Mouse (Mus musculus): ENCODE measurements around the gene Pkp4.
A peak's percentile ranks its signal among the peaks of the same experiment; 100 is the strongest.

Gene Pkp4

DNA sequence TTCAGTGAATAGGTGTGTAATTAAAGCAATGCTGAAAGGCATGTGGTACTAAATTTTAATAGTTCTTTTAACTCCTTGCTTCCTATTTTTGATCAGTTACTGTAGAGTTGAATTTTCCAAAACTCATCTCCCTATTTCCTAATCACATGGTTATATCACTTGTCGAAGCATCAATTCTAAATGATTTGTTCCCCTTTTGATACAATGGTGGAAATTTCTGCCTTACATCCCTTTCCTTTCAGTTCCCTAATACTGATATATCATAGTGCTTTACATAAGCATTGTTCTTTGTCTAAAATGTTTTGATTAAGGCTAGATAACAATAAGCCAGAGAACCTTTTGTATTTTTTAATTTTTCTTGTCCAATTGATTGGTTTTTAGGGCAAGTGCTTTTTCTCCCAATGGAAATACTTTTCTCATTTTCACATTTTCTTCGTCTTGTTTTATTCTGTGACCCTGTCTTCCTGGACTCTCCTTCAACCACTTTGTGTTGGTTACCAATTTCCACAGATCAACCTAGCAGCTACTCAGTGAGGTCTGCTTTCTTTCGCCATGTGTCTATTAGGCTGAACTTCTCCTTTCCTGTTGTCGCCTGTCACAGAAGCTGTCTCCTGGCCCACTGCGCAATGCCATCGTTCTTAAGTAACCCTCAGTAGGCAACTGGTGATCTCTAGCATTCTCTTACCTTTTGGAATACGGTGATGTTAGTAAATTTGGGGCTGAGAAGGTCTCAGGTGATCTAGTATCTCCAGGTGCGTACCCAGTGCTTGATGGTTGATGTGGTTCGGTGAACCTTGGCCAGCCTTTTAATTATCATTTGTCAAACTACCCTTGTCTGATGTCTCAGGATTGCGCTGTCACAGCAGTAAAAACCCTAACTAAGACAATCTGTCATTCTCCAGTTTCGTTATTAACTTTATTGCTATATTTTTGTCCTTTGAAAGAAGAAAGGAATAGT lies 23.7 kb downstream of the Pkp4 start:
- no peak for ATAC-seq (ENCODE audit: low TSS enrichment)

DNA sequence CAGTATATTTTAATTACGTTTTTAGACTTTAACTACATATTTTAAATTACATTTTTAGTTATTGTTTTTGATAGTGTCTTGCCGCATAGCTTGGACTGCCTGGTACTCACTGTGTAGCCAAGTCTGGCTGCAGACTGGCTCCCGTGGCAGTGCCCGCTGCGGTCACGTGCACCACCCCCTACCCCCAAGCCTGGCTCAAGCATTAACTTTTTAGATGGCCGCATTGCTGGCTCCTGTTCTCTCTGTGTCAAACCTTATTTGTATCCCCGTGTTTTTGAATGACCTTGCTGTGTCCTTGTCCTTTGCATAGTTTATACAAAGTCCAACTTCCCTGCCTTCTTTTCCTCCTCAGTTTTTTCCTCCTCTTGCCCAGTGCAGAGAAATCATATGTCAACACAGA lies 25.5 kb downstream of the Pkp4 start:
- ATAC-seq (ENCODE audit: low TSS enrichment) = no peak

DNA sequence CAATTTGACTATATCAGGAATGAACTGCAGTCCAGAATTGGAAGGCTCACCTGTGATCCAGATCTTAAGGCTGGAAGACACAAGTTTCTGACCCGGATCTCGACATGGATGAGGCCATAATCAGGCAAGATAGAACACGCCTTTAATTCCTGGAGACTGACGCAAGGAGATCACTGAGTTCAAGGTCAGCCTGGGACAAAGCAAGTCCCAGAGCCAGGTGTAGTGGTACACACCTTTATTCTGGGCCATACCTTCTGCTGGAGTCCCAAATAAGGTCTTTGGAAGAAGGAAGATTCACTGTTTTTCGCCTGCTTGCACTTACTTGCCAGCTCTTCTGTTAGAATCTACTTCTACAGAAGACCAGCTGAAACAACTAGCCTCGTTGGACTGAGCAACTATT lies 26.3 kb downstream of the Pkp4 start:
- no peak for ATAC-seq (ENCODE audit: low TSS enrichment)

DNA sequence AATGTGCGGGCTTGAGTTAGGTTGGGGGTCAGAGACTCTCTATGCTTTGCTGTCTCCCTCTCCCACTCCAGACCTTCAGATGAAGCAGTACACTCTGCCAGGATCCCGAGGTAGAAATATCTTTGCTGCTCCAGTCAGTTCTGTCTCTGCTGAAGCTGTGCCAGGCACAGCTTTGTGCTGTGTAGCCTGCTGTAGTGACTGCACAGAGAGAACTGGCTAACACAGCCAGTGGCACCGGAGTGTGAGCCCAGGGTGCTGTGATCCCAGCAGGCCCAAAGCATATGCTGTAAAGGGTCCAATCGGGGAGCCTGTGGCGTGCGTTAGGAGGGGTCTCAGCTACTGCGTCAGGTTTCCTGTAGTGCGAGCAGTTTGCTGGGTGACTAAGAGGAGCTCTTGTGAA lies 27.7 kb downstream of the Pkp4 start:
- ATAC-seq (ENCODE audit: low TSS enrichment) = peak; percentile 66

DNA sequence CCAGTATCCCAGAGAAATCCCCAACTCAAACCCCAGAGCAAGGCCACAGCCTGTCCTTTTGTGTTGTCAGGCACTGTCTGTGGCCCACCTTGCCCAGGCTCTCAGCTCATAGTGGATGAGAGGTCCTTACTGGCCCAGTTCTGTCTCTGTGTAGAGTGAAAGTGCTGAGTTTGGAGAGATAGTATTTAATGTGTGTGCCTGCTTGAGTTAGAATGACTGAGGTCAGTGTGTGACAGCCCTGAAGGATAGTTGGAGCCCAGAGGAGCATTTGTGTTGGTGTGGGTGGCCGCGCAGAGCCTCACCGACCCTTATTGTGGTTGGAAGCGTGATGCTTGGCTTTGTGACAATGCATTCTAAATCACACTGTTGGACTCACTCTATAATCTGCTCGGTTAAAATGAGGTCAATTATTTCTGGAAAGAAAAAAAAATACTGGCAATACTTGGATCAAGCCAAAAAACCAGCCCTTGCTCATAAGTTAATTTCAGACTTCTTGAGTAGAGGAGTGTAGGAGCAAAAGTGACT lies 29.1 kb downstream of the Pkp4 start:
- no peak for ATAC-seq (ENCODE audit: low TSS enrichment)

DNA sequence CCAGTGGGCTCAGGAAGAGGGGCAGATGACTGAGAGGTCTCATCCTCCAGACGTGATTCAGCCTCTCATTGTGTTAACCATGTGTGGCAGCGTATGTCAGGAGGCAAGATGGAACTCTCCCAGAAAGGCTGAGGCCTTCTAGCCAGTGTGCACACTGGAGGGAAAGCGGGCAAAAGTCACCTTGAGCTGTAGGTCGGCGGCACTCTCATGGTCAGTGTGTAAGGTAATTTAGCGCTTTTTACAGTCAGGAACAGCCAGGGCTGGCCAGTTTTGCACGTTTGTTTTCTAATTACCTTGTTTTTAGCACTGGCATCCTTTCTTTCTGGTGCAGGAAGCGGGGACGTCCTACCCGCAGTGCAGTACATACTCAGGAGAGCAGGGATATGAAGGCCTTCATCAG lies 29.5 kb downstream of the Pkp4 start:
- ATAC-seq (ENCODE audit: low TSS enrichment) = no peak

DNA sequence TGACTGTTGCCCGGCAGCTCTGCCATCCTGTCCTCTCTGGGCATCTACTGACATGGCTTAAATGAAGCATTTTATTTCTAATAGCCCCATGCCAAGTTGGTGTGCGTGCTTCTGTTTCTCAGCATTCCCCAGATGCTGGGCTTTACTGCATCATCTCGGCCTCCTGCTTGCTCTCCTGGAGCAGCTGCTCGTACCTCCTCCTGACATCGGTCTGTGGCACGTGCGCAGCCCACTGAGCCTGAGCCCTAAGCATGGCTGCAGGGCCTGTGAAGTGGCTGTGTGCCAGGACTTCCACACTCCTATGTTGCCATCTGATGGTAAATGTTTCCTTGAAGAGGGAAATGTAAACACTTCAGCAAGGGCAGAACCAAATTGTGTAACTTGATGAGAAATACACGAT lies 30.8 kb downstream of the Pkp4 start:
- ATAC-seq (ENCODE audit: low TSS enrichment) = no peak

DNA sequence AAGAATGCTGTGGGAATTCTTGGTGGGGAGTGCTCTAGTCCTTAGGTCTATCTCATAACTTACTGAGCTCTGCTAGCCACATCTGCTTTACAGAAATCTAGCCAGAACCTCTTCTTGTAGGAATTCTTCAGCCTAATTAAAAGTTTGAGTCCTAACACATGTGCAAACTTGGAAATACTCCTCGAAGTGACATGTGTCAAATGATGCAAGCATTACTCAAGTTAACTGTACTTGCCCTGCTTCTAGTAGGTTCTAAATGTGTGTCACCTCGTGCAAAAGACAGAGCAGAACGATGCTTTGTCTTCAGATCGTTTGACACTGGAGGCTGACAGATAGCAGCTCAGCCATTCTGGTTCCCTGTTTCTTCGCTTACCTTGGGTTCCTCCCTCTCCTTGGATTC lies 32.5 kb downstream of the Pkp4 start:
- ATAC-seq (ENCODE audit: low TSS enrichment) = peak; percentile 17; the same call in 1 of the 2 replicates

DNA sequence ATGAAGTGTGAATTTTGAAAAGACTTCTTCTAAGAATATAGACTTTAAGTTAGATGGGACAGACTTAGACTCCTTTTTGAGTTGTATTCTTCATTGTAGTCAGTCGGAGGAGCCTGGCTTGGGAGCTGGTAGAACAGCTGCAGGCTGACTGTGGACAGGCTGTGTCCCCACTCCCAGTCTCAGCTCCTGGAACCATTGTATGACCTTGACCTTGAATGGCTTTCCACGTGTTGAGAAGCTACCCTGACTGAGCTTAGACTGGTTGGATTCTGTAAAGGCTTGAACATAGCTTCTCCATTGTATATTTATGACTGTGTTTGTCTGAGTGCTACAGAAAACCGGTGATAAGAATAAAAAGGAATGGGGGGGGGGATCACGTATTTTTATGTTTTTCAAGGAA lies 36.5 kb downstream of the Pkp4 start:
- ATAC-seq (ENCODE audit: low TSS enrichment) = no peak

DNA sequence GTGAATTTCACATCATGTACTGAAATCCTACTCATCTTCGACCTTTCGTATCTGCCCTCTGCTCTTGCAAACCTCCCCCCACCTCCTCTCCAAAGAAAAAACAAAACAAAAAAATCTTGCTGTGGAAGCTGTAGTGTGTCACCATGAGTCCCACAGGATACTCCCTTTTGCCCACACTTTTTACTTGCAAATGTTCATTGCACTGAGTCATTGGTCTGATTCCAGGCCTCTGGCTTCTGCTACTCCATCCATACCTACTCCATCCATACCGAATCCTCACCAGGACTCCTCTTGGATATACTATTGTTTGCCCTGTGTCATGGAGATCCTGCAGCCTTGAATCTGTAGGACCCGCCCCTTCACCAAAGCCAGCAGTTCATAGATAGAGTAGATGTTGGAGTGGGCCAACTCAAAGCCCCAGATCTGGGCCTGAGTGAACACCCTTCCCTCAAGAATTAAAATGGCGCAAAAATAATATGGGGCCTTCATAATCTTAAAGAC lies 38.9 kb downstream of the Pkp4 start:
- ATAC-seq (ENCODE audit: low TSS enrichment) = no peak

DNA sequence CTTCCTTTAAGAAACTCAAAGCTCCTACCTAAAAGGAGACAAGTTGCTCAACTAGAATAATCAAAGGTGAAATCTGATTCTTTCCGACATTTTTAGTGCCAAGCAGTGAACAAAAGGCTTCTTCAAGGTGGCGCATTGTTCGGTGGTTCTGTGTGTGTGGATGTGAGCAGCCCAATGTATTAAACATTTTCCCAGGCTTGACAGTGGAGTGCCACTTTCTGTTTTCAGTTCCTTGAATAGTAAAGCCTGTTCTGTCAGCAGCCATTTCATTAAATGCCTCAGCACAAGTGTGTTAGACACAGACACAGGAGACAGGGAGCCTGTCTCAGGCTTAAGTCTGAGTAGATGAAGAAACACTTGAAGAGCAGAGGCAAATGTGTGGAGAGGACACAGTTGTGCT lies 39.9 kb downstream of the Pkp4 start:
- ATAC-seq (ENCODE audit: low TSS enrichment) = peak; percentile 39; the same call in 1 of the 2 replicates

DNA sequence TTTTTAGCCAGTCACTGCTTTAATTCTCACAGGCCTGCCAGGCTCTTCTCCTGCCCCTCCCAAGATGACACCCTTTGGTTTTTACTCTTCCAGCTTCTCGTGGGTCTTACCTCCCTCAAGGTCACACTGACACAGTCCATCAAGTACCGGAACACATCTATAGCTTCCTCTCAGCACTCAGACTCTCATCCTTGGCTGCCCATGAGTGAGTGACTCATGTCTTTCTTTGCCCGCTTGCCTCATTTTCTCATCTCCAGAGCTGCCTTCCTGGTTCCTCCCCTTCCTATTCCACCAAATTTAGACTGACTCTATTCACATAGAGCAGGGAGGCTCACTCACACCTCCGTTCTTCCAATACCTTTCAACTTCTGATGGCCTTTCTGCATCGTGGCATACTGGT lies 42.3 kb downstream of the Pkp4 start:
- peak; percentile 45; the same call in 1 of the 2 replicates for ATAC-seq (ENCODE audit: low TSS enrichment)

DNA sequence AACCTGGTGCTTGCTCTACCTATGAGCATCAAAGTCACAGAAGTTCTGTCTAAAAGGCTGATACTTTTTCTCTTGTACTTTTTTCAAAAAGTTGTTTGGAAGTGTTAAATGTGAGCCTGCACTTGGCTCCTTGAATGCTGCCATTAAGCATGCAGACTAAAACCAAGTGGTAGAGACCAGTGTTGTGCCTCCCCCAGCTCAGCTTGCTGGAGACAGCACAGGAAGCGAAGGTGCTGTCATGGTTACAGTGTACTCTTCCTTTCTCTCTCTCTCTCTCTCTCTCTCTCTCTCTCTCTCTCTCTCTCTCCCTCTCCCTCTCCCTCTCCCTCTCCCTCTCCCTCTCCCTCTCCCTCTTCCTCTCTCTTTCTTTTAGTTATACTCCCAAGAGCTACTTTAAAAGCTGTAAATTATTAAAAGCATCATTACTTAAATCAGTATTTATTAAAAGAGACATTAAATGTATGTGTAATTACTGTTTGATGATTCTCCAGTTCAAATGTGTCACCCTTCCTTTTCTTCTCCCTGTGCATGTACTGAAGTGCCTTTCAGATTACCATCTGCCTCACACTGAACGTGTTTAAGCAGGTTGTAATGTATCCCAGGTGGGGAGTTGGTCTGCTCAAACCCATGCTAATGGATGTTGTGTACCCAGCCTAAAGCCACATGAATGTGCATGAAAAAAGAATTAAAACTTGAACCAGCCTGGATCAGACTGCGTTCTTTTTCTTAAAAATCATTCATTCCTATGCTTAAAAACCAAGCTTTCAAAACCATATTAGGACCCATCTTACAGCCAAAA lies 43.2 kb downstream of the Pkp4 start:
- no peak for ATAC-seq (ENCODE audit: low TSS enrichment)

DNA sequence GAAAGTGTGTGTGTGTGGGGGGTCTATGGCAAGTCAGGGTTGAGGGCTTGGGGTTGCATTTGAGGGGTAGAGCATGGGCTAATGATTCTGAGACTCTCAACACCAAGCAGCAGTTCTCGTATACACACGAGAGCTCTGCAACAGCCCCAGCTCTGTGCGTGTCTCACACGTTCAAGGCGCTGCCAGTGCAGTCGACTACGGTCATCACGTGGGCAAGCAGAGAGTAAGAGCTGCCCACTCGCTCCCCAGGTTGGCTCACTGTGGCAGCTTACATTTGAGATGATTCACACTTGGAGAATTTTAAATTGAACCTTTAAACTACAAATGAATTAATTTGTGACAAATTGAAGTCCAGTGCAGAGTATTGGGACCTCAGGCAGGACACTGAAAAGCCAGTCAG lies 44.4 kb downstream of the Pkp4 start:
- ATAC-seq (ENCODE audit: low TSS enrichment) = peak; percentile 75

DNA sequence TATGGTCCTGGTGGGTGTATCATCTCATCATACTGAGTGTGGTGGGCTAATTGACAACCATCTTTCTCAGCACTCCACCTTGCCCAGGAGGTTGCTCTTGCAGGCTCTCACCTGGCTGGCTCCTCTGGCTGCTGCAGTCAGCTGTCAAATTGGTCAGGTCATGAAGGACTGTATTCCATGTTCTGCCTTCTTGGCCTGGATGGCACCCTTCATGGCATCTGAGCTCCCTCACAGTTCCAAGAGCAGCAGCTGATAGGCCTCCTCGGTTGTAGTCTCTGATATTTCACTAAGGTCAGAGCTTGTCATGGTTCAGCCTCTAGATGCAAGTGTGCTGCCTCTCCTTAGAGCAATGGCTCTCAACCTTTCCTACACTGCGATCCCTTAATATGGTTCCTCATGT lies 45.5 kb downstream of the Pkp4 start:
- no peak for ATAC-seq (ENCODE audit: low TSS enrichment)

DNA sequence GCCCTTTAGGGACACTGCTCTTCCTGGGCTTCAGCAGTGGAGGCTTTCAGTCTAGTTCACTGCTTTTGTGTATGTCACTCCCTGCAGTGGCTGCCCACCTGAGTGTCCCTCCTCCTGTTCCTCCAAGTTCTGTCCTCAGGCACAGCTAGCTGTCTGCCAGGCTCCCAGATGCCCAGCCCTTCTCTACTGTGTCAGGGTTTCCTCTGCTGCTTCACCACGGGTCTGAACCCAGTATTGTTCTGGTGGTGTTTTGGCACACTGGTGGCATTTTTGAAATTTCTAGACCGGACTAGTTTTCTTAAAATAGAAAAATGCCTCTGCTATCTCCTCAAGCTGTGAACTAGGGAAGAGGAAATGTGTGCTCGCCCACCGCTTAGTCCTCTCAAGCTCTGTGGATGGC lies 46.6 kb downstream of the Pkp4 start:
- peak; percentile 31; the same call in 1 of the 2 replicates for ATAC-seq (ENCODE audit: low TSS enrichment)

DNA sequence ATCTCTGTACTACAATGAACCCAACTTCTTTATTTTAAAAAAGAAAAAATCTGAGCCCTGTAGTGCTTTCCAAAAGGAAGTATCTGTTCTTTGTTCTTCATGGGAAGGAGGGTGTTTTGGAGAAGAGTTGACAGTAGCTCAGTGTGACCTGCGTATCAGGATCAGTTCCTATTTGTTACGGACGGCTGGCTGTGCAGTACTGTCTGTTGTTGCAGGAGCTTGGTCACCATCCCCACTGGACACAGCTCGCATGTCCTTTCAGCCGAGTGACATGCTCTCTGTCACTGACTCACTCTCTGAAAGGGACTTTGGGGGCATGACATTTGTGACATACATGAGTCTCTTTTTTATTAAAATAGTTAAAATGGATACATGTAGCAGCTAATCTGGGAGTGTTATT lies 47.1 kb downstream of the Pkp4 start:
- no peak for ATAC-seq (ENCODE audit: low TSS enrichment)

DNA sequence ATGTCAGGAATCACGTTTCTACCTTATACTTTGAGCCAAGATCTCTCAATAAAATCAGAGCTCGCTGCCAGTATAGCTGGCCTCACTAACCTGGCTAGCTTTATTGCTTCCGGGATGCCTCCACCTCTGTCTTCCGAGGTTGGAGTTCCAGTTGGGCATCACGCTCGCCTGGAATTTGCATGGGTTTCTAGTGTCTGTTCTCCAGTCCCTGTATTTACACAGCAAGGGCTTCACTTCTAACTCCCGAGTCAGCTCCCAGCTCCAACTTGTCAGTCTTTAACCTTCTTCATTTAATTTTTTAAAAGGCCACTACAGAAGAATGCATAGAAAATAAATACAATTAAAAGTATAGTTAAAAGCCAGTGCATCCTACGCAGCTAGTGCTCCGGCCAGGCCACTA lies 47.6 kb downstream of the Pkp4 start:
- ATAC-seq (ENCODE audit: low TSS enrichment) = no peak

DNA sequence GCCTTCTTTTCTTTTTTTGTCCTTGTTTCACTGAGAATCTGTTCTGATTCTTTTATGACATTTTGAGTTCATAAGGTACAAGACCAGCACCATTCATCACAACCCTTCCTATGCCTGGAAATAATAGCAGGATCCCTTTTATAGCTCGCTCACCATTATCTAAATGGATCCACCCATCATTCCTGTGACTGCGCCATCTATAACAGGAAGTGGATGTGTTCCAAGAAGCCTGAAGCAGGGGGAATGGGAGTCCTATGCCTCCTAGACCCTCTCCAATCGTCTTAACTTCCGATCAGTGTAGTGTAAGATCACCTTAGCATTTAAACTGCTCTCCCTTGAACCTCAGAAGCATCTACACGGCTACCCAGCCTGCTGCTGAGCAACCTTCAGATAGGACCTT lies 50.4 kb downstream of the Pkp4 start:
- ATAC-seq (ENCODE audit: low TSS enrichment) = no peak

DNA sequence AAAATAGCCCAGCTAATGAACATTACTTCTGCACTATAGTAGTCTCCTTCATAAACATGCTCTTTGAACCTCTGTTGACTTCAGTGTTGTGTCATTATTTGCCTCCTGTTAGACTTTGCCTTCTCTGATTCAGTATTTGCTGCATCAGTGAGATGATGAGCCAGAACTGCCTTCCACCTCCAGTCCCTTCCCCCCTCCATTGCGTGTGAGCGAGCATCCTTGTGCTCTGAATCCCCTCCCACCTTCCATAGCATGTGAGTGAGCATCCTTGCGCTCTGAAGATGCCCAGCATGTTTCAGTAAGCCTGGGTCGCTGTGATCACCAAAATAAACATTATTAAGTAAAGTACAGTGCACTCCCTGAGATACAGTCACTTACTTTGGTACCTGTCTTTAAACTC lies 51.8 kb downstream of the Pkp4 start:
- ATAC-seq (ENCODE audit: low TSS enrichment) = peak; percentile 71

DNA sequence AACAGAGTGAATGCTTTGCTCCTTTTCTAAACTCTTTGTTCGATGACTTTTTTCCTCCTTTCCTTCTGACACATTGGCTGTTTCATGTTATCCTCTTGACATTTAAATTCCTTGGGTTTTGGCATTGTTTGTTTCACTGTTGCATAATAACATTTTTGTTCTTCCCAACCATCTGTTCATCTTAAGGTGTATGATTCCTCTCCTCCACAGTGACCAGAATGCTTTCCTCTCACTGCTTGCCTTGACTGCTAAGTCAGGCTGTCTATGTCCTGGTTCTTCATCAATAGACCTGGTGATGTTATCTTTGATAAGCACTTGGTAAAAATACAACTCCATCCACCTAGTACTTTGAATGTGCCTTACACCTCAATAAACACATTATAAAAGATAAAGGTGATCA lies 52.2 kb downstream of the Pkp4 start:
- peak; percentile 22; the same call in 1 of the 2 replicates for ATAC-seq (ENCODE audit: low TSS enrichment)

DNA sequence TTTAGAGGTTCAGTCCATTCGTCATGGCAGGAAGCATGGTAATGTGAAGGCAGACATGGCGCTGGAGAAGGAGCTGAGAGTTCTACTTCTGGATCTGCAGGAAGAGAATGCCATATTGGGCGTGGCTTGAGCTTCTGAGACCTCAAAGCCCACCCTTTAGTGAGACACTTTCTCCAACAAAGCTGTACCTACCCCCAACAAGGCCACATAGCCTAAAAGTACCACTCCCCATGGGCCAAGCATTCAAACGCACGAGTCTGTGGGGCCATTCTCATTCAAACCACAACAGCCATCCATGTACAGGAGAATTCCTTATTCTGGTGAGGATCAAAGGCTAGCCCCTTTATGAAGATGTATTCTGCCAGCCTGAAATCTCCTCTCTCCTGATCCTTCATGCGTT lies 57.3 kb downstream of the Pkp4 start:
- ATAC-seq (ENCODE audit: low TSS enrichment) = no peak

All from frontal cortex, adult (tissue).